Mouse (Mus musculus) cerebellum, adult 9-11 months (tissue): ENCODE measurements around the gene Ccdc30.

Experiments
- DNase-seq: peaks from one replicate; pipeline ENCODE4 v3.0.0; 2022

Gene Ccdc30

DNA sequence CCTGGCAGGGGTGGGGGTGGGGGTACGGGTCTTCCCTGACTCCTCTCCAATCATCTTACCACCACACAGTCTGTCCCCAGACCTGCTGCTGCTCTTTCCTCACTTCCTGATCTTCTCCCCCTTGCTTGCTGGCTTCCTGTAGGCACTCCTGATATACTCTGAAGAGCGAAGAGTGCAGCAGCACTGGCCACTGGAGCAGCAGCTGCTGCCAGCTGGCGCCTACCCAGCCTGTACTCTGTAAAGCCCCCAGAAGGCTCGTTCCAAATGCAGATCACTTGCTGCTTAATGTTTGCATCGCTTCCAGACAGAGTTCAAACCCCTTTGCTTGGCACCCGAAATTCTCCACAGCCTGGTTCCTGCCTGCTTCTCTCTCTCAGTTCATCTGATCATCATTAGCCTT is 2.5 kb downstream of the Ccdc30 start:
- DNase-seq = no peak

DNA sequence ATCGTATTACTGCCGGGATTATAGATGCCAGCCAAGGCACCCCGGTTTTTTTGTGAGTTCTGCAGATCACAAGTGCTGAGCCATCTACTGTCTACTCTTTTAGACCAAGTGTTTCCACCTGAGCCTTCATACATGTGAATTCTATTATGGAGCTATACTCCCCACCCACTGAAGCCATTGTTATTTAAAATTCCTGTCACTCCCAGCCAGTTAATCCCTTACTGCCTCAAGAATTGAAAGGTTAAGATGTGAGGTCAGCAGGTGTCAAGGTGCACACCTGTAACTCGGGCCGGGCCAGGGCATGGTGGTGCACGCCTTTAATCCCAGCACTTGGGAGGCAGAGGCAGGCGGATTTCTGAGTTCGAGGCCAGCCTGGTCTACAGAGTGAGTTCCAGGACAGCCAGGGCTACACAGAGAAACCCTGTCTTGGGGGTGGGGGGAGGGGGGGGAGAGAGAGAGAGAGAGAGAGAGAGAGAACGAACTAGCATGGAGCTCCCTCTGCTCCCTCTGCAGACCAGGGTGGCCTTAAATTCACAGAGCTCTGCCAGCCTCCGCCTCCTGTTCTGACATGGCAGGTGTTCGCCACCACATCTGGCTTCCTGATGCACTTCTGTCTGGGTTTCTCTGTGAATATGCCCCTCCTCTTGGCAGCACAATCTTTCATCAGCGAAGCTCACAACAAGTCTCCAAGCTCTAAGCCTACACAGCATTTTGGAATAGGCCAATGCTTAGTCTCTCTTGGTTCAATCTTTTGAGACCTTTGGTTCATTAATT is 3.3 kb downstream of the Ccdc30 start:
- no peak for DNase-seq

DNA sequence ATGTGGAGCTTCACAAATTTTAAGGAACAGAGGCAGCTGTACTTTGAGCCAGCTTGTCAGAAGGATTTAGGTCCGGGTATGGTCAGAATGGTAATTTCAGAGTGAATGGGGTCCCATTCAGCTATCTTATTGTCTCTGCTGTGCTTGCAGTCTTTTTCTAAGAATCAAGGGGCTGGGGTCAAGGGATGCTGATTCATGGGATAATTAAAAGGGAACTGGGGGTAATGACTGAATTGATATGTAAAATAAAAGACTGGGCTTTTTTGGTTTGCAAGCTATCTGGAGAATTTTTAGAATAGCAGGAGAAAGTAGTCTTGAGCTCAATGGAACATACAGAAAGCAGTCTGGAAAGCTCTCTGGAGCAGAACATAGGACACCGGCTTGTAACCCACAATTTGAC is 11.9 kb downstream of the Ccdc30 start:
- DNase-seq = no peak

DNA sequence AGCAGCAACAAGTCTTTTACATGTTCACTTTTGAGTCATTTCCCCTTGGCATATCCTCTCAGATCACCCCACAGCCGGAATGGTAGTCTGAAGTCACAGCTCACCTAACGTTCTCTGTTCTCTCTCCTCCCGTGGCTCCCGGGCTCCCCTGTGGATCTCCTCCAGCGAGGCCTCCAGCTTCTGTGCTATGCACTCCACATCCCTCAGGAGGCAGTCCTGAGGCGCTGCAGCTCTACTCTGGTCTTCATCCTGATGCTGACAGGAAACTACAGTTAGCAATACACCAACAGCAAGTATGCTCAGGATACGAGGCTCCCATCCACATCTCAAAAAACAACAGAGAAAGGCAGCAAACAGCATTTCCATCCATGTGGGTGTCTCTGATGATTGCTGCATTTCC is 14.4 kb downstream of the Ccdc30 start:
- DNase-seq = no peak

DNA sequence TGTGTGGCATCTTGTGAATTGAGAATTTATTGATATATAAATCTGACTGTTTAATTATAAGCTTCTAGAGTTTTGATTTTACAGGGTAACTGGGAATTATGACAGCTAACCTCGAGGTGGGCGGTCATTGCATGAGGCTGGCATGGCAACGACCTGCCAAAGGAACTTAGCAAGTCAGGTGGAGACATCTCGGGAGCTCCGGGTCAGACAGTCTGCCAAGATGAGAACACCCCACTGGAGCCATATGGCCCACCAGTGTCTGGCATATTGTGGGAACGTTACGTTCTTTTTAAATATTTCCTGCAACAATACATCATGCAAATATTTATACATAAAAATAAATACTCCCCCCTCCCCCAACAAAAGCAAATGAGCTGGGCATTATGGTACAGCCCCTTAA is 16.6 kb downstream of the Ccdc30 start:
- DNase-seq = peak; percentile 78

DNA sequence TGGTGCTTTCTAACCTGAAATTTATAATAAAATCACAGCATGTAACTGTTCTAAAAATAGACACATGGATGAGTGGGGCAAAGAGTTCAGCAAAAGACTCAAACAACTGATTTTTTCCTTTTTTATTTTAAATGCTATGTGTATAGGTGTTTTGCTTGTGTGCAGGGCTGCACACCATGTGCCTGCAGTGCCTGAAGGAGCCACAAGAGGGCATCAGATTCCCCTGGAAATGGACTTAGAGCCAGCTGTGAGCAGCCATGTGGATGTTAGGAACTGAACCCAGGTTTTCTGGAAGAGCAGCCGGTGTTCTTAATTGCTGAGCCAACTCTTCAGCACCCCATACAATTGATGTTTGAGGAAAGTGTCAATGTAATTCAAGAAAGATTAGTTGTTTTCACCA is 25.0 kb downstream of the Ccdc30 start:
- no peak for DNase-seq

DNA sequence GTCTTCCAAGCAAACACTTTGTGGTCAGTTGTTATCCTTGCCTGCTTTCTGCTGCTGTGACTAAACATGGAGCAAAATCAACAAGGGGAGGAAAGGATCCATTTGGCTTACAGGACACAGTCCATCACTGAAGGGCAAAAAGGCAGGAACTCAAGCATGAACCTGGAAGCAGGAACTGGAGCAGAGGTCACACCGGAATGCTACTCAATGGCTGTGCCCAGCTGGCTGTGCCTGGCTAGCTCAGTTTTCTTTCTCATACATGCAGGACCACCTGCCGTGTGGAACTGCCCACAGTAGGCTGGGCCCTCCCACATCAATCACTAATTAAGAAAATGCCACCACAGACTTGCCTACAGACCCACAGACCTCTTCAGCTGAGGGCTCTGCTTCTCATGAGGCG is 26.1 kb downstream of the Ccdc30 start:
- DNase-seq = no peak

DNA sequence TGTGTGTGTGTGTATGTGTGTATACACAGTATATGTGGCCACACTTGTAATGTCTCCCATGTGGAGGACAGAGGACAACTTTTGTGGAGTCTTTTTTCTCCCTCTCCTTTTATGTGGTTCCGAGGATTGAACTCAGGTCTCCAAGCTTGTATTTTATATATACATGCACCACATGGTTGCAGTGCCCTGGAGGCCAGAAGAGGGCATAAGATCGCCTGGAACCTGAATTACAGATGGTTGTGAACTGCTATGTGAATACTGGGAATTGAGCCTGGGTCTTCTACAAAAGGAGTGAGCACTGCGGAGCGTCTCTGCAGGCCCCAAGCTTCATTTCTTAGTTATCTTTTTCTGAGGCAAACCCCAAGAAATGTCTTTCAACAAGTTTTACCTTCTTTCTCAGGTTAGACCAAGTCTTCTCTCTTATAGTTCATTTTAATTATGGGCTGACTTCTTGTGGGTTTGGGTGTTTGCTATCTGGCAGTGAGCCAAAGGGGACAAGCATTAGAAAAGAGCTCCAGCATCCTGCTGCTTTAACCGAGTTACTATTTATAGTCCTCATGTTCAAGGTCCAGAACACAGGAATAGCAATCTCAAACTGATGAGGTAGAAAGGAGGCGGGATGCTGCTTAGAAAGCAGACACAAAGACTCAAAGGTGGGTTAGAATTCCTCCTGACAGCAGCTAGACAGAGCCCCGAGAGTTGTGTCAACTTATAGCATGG is 33.7 kb downstream of the Ccdc30 start:
- DNase-seq = no peak

DNA sequence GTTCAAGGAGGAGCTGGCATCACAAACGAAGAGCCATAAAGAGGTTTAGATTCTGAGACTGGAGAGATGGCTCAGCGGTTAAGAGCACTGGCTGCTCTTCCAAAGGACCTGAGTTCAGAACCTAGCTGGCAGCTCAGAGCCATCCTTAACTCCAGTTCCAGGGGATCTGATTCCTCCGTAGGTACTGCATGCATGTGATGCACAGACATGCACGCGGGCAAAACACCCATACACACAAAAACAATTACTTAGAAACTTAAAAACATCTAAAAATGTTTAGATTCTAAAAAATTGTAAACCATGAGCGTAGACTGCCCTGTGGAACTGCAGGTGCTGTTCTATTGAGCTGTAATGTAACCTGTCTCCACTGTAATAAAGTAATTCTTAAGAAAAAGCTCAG is 45.9 kb downstream of the Ccdc30 start:
- DNase-seq = no peak

DNA sequence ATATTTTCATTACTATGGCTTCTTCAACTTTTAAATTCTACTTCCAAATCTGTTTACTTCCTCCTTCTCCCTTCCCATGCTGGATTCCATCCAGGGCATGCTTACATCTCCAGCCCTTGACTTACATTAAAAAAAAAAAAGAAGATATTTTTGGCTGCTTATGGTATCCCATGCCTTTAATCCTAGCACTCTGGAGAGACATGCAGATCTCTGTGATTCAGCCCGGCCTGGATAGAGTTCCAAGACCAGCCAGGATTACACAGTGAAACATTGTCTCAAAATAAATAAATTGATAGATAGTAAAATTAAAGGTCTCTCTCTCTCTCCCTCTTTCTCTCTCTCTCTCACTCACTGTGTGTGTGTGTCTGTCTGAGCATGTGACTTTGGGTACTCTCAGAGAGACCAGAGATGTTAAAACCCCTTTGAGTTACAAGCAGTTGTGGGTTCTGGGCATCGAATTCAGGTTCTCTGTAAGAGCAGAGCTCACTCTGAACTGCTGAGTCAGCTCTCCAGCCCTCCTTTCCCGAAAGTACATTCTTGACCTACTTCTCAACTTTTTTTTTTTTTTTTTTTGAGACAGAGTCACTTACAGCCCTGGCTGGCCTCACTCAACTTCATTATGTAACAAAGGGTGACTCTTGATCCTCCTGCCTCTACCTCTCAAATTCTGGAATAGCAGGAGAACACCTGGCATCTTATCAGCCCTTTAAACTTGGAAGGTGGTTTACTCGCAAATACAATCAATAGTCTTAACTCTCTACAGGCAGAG is 48.4 kb downstream of the Ccdc30 start:
- DNase-seq = no peak

DNA sequence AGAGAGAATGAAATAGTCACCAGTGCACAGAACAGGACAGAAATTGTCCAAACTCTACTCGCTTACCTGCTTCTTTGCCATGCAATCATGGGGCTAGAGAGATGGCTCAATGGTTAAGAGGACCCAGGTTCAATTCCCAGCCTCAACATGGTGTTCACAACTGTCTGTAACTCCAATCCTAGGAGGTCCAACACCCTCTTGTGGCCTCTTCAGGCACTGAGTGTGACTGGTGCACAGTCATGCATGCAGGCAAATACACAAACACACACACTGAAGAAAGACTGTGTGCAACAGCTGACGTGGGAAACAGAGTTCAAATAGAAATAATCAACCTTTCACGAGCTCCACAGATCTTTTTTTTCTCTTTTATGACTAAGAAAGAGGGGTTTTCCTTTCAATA is 53.1 kb downstream of the Ccdc30 start:
- DNase-seq = no peak

DNA sequence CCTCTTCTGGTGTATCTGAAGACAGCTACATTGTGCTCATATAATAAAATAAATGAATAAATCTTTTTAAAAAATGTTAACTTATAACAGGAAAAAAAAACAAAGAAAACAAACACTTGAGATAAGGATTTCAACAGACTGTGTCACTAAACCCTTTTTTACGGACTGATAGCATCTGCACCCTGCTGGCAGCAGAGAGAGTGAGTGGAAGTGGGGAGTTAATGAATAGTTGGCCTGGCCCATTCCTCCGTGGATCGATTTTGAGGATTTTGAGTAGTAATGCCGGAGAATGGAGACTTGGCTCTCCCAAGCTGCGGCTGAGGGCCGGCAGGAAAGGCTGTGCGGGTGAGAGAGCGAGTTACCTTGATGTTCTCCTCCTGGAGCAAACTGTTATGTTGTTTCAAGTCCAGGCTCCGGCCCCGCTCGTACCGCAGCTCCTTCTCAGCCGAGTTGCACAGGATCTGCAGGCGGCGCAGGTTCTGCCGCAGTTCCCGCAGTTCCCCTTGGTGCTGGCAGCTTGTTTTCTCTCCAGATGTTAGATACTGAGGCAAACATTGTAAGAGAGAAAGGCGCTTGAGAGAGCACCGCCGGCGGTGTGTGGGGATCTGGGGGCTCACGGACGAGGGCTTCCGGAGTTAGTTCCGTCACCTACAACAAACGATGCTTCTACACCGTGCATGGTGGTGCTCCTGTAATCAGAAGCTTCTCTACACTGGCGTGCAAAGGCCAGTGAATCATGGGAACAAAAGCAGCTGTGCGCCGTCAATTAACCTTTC is 55.9 kb downstream of the Ccdc30 start:
- DNase-seq = no peak

DNA sequence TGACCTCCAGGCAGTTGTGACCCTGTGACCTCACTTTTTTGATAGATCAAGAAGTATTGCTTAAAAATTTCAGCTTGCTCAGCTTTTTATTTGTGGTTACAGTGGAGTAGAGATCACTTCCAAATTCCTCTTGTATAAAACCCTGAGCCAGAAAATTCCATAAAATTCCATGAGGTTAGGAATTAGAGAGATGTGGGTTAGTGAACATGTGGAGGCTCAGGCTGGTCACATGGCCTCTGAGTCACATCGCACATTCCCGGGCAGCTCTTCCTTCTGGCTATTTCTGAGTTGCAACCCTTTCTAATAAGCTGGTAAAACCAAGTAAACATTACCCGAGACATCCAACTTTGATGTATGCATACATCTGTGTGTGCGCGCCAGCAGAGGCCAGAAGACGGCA is 69.8 kb downstream of the Ccdc30 start:
- no peak for DNase-seq

DNA sequence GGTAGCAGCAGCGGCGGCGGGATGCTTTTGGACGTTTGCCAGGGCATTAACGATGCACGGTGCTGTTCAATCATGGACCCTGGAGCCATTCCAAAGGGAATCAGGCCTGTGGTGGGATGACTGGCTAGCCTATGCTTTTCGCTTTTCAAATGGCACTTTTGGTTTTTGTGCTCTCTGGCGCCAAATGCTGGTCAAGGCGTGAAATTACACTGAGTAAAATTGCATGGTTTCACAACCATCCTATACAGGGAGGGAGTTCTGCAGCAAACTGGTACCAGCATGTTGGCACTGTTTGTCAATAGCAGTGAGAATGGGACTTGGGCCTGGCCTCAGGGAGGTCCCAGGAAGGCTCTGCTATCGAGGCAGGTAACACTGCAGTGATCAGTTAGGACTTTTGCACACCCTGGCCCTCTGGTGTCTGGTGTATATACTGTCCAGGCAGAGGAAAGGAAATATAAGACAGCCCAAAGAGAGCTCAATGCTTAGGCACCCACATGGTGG is 76.4 kb downstream of the Ccdc30 start:
- peak; percentile 42 for DNase-seq

DNA sequence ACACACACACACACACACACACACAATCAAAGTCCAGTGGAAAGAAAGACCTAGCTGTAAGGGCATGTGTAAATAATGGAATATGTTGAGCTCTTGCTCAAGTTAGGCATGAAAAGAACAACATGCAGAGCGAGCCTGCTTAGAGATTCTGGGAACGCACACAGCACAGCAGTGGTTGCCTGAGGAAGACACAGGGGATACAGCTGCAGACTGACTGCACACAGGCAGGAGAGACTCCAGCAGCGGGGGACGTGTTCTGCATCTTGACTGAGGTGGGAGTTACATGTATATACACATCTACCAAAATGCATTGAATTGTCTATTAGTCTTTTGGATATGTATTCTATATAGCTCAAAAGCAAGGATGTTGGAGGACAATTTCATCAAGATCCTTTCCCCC is 76.9 kb downstream of the Ccdc30 start:
- DNase-seq = no peak

DNA sequence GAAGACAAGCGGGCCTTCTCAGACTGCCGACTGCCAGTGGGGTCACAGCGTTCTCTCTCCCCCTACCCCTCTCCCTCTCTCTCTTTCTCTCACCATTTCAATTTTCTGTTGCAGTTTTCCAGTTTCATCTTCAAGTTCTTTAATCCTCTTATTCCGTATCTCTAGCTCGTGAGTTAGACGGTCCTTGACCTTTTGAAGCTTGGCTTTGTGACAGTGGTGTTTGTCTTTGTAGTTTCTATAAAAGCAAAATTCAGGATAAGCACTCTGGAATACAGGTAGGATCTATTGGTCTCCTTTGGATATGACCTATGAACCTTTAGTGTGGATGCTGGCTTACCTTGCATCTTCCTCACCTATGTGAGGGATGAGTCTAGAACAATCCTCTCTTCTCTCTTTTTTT is 81.8 kb downstream of the Ccdc30 start:
- DNase-seq = no peak

DNA sequence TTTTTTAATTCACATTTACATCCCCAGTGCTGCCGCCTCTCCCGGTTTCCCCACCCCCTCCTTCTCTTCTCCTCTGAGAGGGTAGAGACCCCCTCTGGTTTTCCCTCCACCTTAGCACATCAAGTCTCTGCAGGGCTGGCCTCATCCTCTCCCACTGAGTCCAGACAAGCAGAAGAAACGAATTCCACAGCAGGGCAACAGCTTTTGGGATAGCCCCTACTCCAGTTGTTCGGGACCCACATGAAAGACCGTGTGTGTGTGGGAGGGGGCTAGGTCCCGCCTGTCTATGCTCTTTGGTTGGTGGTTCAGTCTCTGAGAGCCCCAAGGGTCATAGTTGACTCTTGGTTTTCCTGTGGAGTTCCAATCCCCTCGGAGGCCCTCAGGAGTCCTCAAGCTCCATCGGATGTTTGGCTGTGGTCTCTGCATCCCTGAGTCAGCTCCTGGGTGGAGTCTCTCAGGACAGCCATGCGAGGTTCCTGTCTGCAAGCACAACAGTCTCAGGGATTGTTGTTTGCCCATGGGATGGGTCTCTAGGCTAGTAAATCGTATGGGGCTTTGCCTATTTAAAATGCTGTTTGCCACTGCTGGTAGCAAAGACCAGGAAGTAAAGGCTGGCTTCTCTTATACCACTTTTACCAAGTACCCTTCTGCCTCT is 94.3 kb downstream of the Ccdc30 start:
- peak; percentile 41 for DNase-seq

DNA sequence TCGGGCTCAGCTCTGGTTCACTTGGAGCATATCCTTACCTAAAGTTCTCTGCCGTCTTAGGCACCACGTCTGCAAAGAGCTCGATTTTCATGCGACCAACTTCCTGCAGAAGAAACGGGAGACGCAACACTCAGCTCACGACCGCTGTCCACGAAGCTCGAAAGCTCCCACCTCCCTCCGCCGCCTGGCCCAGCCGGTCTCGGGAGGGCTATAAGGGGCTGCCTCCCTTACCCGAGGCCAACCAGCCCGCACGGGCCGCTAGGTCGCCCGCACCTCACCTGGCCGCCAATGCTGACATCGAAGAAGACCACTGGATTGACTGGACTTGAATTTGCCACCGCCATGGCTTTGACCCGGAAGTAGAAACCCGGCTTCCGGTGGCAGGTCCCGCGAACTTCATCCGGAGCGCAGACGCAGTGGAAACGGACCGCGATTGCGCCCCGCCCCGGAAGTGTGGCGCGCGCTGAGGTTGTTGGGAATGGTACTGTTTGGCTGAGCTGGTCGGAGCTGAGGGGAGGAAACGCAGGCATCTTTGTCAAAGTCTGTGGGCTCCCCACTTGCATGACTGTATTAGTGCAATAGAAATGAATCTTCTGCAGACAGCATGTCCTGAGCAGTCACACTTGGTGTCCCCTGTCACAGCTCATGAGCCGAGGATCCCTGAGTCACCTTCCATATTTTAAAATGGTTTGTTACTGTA is 95.0 kb downstream of the Ccdc30 start, which contains the start of gene Ppih:
TSS of gene Ppih (minus strand) at position 416 of the 700 bp plus-strand sequence.
- DNase-seq = peak; percentile 95

DNA sequence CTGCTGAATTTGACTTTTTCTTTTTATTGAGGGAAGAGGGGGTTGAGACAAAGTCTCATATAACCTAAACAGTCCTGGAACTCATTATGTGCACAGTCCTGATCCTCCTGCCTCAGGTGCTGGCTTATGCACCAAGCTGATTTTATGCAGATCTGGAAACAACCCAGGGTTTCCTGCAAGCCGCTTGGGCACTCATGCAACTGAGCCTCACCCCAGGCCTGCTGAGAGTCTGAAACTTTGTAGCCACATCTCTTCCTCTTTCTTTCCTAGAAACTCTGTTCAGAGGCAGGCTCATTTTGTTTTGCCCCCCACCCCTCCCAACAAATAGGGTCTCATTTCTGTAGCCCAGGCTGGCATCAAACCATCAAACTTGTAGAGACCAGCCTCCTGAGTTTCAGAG is 101.6 kb downstream of the Ccdc30 start:
- DNase-seq = no peak

DNA sequence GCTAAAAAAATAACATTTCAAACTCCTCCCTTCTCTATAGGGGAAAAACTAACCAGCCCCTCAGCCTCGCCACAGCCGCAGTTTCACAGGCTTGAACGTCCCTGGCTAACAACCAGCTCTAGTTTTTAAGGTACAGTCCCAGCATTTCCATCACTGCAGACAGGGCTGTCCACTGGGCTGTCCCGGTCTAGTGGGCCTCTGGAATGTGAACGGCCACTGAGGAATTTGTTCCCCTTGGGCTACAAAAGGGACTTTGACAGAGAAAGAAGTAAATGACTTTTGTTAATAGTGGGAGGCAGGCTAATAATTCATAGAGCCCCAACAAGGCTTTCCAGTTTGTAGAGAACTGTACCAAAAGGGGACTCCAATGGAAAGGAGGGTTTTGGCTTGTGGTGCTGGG is 109.9 kb downstream of the Ccdc30 start:
- no peak for DNase-seq

DNA sequence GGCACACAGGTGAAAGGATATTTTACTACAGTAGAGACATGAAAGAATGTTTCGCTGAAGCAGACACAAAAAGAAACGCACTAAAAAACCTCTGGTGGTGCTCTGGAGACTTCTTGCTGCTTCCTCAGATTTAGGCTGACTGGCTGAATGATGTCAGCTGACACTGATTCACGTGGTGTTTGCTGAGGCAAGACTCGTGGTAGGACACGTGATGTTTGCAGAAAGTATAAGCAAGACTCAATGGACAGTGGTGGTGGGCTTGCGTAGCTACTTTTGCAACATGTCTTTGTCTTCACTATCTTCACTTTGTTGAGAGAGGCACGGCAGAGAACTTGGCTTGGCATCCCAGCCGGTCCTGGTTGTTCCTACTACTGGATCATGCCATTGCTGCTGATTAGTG is 112.0 kb downstream of the Ccdc30 start:
- DNase-seq = no peak

DNA sequence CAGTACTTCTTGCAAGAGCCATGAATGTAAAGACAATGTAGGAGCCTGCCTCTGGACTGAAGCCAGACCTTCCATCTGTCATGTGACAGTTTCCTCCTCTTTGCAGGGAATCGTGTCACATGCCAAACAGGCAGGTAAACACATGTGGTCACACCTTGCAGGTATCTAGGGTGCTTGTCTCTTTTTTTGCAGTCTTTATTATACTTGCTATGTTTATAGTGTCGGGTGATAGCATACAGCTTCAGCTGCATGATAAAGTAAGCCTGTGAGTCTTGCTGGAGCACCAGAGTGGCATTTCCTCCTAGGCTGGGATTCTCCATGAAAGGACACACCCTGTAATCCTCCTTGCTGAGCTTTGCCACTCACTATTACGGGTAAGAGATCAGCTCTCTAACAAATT is 113.5 kb downstream of the Ccdc30 start:
- no peak for DNase-seq
